Mouse (Mus musculus) heart, adult 2 months (tissue): Measurements from ENCODE around the gene Tmtc2. TPM values are rescaled to one million over a fixed set of nuclear protein-coding genes. Genes with fewer than 3 reads are reported as not detected.

ENCODE experiments used
- DNase-seq, 2 experiments: peaks; one replicate each; pipeline ENCODE4 v3.0.0; 2021
- H3K27ac ChIP-seq: fragments of 200-600 bp; 2 replicates; pipeline ENCODE4 v1.8.1; 2022
- H3K27me3 ChIP-seq: fragments of 200-500 bp; 2 replicates; pipeline ENCODE4 v1.6.1; 2012; ENCODE audit warnings: mild to moderate bottlenecking, low read length, inconsistent platforms, mixed read lengths; ENCODE audit not compliant: control insufficient read depth, insufficient read depth
- H3K36me3 ChIP-seq: fragments of 200-500 bp; 2 replicates; pipeline ENCODE4 v1.6.1; 2012; ENCODE audit warnings: low read length, inconsistent platforms; ENCODE audit not compliant: control insufficient read depth, insufficient read depth
- H3K4me1 ChIP-seq: fragments of 200-500 bp; 2 replicates; pipeline ENCODE4 v1.6.1; 2011; ENCODE audit warnings: low read length; ENCODE audit not compliant: control insufficient read depth, insufficient read depth
- H3K4me3 ChIP-seq: fragments of 200-600 bp; 2 replicates; pipeline ENCODE4 v1.8.1; 2022
- H3K79me2 ChIP-seq: fragments of 200-500 bp; replicated peaks from 2 replicates; pipeline ENCODE4 v1.6.1; 2012; ENCODE audit warnings: mild to moderate bottlenecking, inconsistent platforms, low read length, moderate library complexity, mixed read lengths; ENCODE audit not compliant: control insufficient read depth, insufficient read depth
- H3K9ac ChIP-seq: fragments of 200-500 bp; 2 replicates; pipeline ENCODE4 v1.6.1; 2012; ENCODE audit warnings: low read depth, mild to moderate bottlenecking, control low read depth, inconsistent platforms, low read length, mixed read lengths
- CTCF ChIP-seq: fragments of 200-600 bp; IDR thresholded peaks from 2 replicates; pipeline ENCODE4 v1.8.1; 2022; ENCODE audit warnings: antibody characterized with exemption, mild to moderate bottlenecking, moderate library complexity
- EP300 ChIP-seq: fragments of 200-500 bp; IDR thresholded peaks from 2 replicates; pipeline ENCODE4 v1.6.1; 2011; ENCODE audit warnings: low read depth, low read length, control low read depth; ENCODE audit not compliant: insufficient read depth
- POLR2A ChIP-seq: fragments of 200-500 bp; IDR thresholded peaks from 2 replicates; pipeline ENCODE4 v1.6.1; 2011; ENCODE audit warnings: mild to moderate bottlenecking, low read depth, low read length, control low read depth; ENCODE audit not compliant: insufficient read depth
- WGBS: fragments of 180-500 bp; shearing (Covaris S2); methylation state at CpG from one replicate; pipeline ENCODE4 v1.1.7; 2018; 5-methylcytosine and 5-hydroxymethylcytosine counted together
- intact Hi-C: fragments of 180-260 bp; cut with DNase I; formaldehyde crosslinking; loops from one replicate; pipeline ENCODE4 v1.15.1; 2025
- polyA plus RNA-seq: library from polyadenylated mRNA; depleted of rRNA; stranded (reverse); fragments of >200 nt; gene quantifications from 2 replicates; pipeline ENCODE4 v1.2.3, GENCODE M21; 2012
- total RNA-seq, 2 experiments: library from RNA; stranded (reverse); gene quantifications; 2 replicates each; pipeline ENCODE4 v1.2.3; 2021

Gene Tmtc2
- total and polyA plus RNA-seq, 3 experiments: 2.6 to 4.4 (median 4.4) TPM

GRCm38 (mm10) chr10:105200678-105201077 is 373.6 kb downstream of the Tmtc2 start:
- Histone ChIP-seq H3K9ac (no peak overlapping the region), H3K27ac (no peak overlapping the region), H3K36me3 (no peaks in the 10 kb centered on the region), H3K4me3 (no peak overlapping the region), H3K27me3 (no peaks in the 10 kb centered on the region), H3K4me1 (no peaks in the 10 kb centered on the region), H3K79me2 (no peaks in the 10 kb centered on the region)
- no peak for DNase-seq
- no peak for TF ChIP-seq POLR2A
- TF ChIP-seq EP300: no peak
- no peak for TF ChIP-seq CTCF
- intact Hi-C loops: no loop called here
- 94% methylated on average over 2 of the region's 2 CpGs for WGBS

DNA sequence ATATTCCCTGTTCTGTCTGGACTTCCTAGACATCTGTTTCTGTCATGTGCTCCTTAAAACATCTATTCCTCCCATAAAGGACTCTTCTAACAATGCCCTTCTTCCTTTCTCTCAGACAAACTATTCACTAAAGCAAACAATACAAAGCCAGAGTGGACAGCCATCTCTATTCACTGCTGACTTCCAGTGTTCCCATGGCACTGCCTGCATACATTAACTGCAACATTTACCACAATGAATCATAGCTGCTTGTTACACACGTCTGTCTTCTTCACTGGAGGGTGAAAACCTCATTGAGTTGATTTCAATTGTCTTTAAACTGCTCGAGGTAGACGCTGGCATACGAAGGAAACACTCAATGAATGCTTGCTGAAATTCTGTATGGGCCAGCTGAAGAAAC is 374.2 kb downstream of the Tmtc2 start:
- TF ChIP-seq POLR2A: no peak
- no peak for TF ChIP-seq EP300
- no peak for TF ChIP-seq CTCF
- intact Hi-C loops: no loop called here
- Histone ChIP-seq H3K27me3 (no peaks in the 10 kb centered on the region), H3K79me2 (no peaks in the 10 kb centered on the region), H3K9ac (no peak overlapping the region), H3K4me1 (no peaks in the 10 kb centered on the region), H3K27ac (no peak overlapping the region), H3K36me3 (no peaks in the 10 kb centered on the region), H3K4me3 (no peak overlapping the region)
- WGBS: 55% methylated on average over 4 of the region's 4 CpGs
- no peak for DNase-seq

GRCm38 (mm10) chr10:105199515-105199914 is 374.7 kb downstream of the Tmtc2 start:
- H3K27me3 ChIP-seq: no peaks in the 10 kb centered on the region
- no peak for DNase-seq
- H3K27ac ChIP-seq: no peak overlapping the region
- H3K79me2 ChIP-seq: no peaks in the 10 kb centered on the region
- H3K36me3 ChIP-seq: no peaks in the 10 kb centered on the region
- H3K4me1 ChIP-seq: no peaks in the 10 kb centered on the region
- TF ChIP-seq CTCF: no peak
- no peak for TF ChIP-seq EP300
- no peak for TF ChIP-seq POLR2A
- no peak overlapping the region for H3K4me3 ChIP-seq
- 79% methylated on average over 5 of the region's 5 CpGs for WGBS
- intact Hi-C loops: no loop called here
- no peak overlapping the region for H3K9ac ChIP-seq

GRCm38 (mm10) chr10:105195377-105195776 is 378.9 kb downstream of the Tmtc2 start:
- H3K27me3 ChIP-seq: no peaks in the 10 kb centered on the region
- no peak overlapping the region for H3K27ac ChIP-seq
- H3K79me2 ChIP-seq: no peaks in the 10 kb centered on the region
- intact Hi-C loops: no loop called here
- no peaks in the 10 kb centered on the region for H3K36me3 ChIP-seq
- no peak overlapping the region for H3K9ac ChIP-seq
- WGBS: 100% methylated on average over 2 of the region's 2 CpGs
- TF ChIP-seq EP300 (no peak), CTCF (no peak), POLR2A (no peak)
- H3K4me1 ChIP-seq: no peaks in the 10 kb centered on the region
- DNase-seq: no peak
- no peak overlapping the region for H3K4me3 ChIP-seq

GRCm38 (mm10) chr10:105193756-105194460 is 380.3 kb downstream of the Tmtc2 start:
- no peaks in the 10 kb centered on the region for H3K79me2 ChIP-seq
- no peaks in the 10 kb centered on the region for H3K36me3 ChIP-seq
- intact Hi-C loops: no loop called here
- 75% methylated on average over 4 of the region's 4 CpGs for WGBS
- H3K27me3 ChIP-seq: no peaks in the 10 kb centered on the region
- no peak for DNase-seq
- H3K4me3 ChIP-seq: no peak overlapping the region
- TF ChIP-seq POLR2A (no peak), EP300 (no peak), CTCF (no peak)
- no peak overlapping the region for H3K9ac ChIP-seq
- no peak overlapping the region for H3K27ac ChIP-seq
- H3K4me1 ChIP-seq: no peaks in the 10 kb centered on the region

DNA sequence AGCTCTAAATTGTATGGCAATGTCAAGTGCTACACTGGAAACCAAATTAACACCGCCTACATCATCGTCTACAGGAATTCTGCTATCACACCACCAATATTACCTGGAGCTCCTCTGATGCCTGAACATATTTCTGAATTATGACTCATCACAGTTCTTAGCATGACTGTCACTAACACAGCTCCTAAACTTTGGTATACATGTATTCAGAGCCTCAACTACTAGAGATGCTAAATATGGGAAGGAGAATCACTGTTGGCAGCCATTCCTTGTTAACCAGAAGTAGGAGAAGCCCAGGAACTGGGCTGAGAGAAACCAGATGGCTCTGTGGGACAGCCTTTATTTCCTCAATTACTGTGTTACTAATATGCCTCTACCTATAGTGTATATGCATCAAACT is 382.2 kb downstream of the Tmtc2 start:
- H3K27me3 ChIP-seq: no peaks in the 10 kb centered on the region
- H3K9ac ChIP-seq: no peak overlapping the region
- no peaks in the 10 kb centered on the region for H3K36me3 ChIP-seq
- intact Hi-C loops: no loop called here
- no peak for DNase-seq
- no peak for TF ChIP-seq EP300
- TF ChIP-seq CTCF: no peak
- no peak for TF ChIP-seq POLR2A
- H3K4me3 ChIP-seq: no peak overlapping the region
- H3K4me1 ChIP-seq: no peaks in the 10 kb centered on the region
- no peaks in the 10 kb centered on the region for H3K79me2 ChIP-seq
- 87% methylated on average over 2 of the region's 2 CpGs for WGBS
- H3K27ac ChIP-seq: no peak overlapping the region
